Mouse (Mus musculus) G1E (cell line): ENCODE measurements around the gene Tpp1. TPM values are rescaled to one million over a fixed set of nuclear protein-coding genes. Genes with fewer than 3 reads are reported as not detected.

Source experiments
- ATAC-seq: 2 replicates; pipeline ENCODE4 v1.8.0; 2016; ENCODE audit warnings: mild to moderate bottlenecking; ENCODE audit not compliant: insufficient number of reproducible peaks, poor library complexity, low FRiP score, severe bottlenecking; ENCODE audit errors: extremely low read depth
- DNase-seq: peaks from one replicate; pipeline ENCODE4 v3.0.0; 2012; ENCODE audit warnings: low spot score
- H3K27me3 ChIP-seq: 2 replicates; pipeline ENCODE4 v1.6.1; 2012; ENCODE audit warnings: mild to moderate bottlenecking, low read length, inconsistent platforms; ENCODE audit not compliant: insufficient read depth
- H3K36me3 ChIP-seq: replicated peaks from 2 replicates; pipeline ENCODE3; 2012; ENCODE audit warnings: mild to moderate bottlenecking, inconsistent platforms
- H3K4me1 ChIP-seq: 2 replicates; pipeline ENCODE4 v1.6.1; 2012; ENCODE audit warnings: low read depth, low read length, inconsistent platforms, mixed read lengths; ENCODE audit not compliant: insufficient read depth
- H3K4me3 ChIP-seq: 2 replicates; pipeline ENCODE4 v1.5.1; 2012; ENCODE audit warnings: low read depth, mild to moderate bottlenecking, inconsistent platforms, low read length, moderate library complexity, mixed read lengths
- H3K9me3 ChIP-seq: replicated peaks from 2 replicates; pipeline ENCODE4 v1.6.1; 2012; ENCODE audit warnings: inconsistent platforms
- CTCF ChIP-seq: IDR thresholded peaks from 2 replicates; pipeline ENCODE4 v1.5.1; 2012; ENCODE audit warnings: low read depth, low read length, inconsistent platforms, mixed read lengths
- GATA1 ChIP-seq: IDR thresholded peaks from 2 replicates; pipeline ENCODE4 v1.6.1; 2012; ENCODE audit warnings: borderline replicate concordance, low read length, inconsistent platforms, mixed read lengths
- GATA2 ChIP-seq: IDR thresholded peaks from 2 replicates; pipeline ENCODE4 v1.6.1; 2012; ENCODE audit warnings: low read depth, low read length, inconsistent platforms, borderline replicate concordance
- POLR2AphosphoS5 ChIP-seq: IDR thresholded peaks from 2 replicates; pipeline ENCODE4 v1.6.1; 2012; ENCODE audit warnings: low read depth, low read length, inconsistent platforms; ENCODE audit not compliant: insufficient replicate concordance
- TAL1 ChIP-seq: conservative IDR thresholded peaks from 2 replicates; pipeline ENCODE4 v1.6.1; 2012; ENCODE audit warnings: low read depth, low read length, inconsistent platforms, mixed read lengths
- polyA plus RNA-seq: library from polyadenylated mRNA; stranded (reverse); fragments of >175 nt; gene quantifications from 2 replicates; pipeline ENCODE4 v1.2.3, GENCODE M21; 2012
- total RNA-seq, 2 experiments: library from RNA; stranded (forward) in 1 of 2; stranded (reverse) in 1 of 2; fragments of 200-1000 nt in 1 of 2; fragments of >200 nt in 1 of 2; fragmentation: Nextera tagmentation in 1 of 2; gene quantifications; 2 replicates each; pipeline ENCODE4 v1.2.3; 2014 to 2017

Gene Tpp1
- total and polyA plus RNA-seq, 3 experiments, result 48.8 to 157 (median 72.9) TPM

GRCm38 (mm10) chr7:105786506-105787284 lies 34.7 kb upstream of the Tpp1 start:
- ATAC-seq, result no peak
- Histone ChIP-seq H3K4me1 (no peaks in the 10 kb centered on the region), H3K27me3 (peaks cover 31% of the 10 kb centered on the region), H3K36me3 (no peaks in the 10 kb centered on the region), H3K9me3 (peaks cover 3% of the 10 kb centered on the region), H3K4me3 (no peak overlapping the region)
- no peak for TF ChIP-seq CTCF
- no peak for DNase-seq

- TF ChIP-seq CTCF (no peak), TAL1 (no peak), GATA2 (no peak), POLR2AphosphoS5 (no peak), GATA1 (no peak)
- Histone ChIP-seq H3K4me1 (no peaks in the 10 kb centered on the region), H3K36me3 (no peaks in the 10 kb centered on the region), H3K4me3 (no peak overlapping the region), H3K27me3 (peaks cover 28% of the 10 kb centered on the region), H3K9me3 (peaks cover 3% of the 10 kb centered on the region)
- no peak for ATAC-seq
- DNase-seq, result no peak
Observed at GRCm38 (mm10) chr7:105784556-105784955, 32.5 kb upstream of the Tpp1 start.

GRCm38 (mm10) chr7:105783861-105784260 lies 31.8 kb upstream of the Tpp1 start:
- peaks cover 30% of the 10 kb centered on the region for H3K27me3 ChIP-seq
- peaks cover under 1% of the 10 kb centered on the region; the same call in 1 of the 2 replicates for H3K4me1 ChIP-seq
- DNase-seq, result no peak
- H3K9me3 ChIP-seq, result peaks cover 3% of the 10 kb centered on the region
- TF ChIP-seq CTCF, result no peak
- TF ChIP-seq POLR2AphosphoS5, result no peak
- TF ChIP-seq GATA1, result no peak
- TF ChIP-seq GATA2, result no peak
- TF ChIP-seq TAL1, result no peak
- H3K4me3 ChIP-seq, result no peak overlapping the region
- no peaks in the 10 kb centered on the region for H3K36me3 ChIP-seq
- no peak for ATAC-seq

- ATAC-seq (peak; percentile 67), DNase-seq (peak; percentile 22)
- Histone ChIP-seq H3K9me3 (no peaks in the 10 kb centered on the region), H3K4me3 (no peak overlapping the region), H3K36me3 (no peaks in the 10 kb centered on the region), H3K27me3 (peaks cover 31% of the 10 kb centered on the region), H3K4me1 (peaks cover 13% of the 10 kb centered on the region)
- TF ChIP-seq GATA2 (no peak), GATA1 (no peak), TAL1 (no peak), POLR2AphosphoS5 (no peak), CTCF (no peak)
Observed at GRCm38 (mm10) chr7:105778553-105779265, 26.7 kb upstream of the Tpp1 start.

GRCm38 (mm10) chr7:105777797-105778552 lies 25.9 kb upstream of the Tpp1 start:
- H3K9me3 ChIP-seq, result no peaks in the 10 kb centered on the region
- H3K27me3 ChIP-seq, result peaks cover 28% of the 10 kb centered on the region
- no peak overlapping the region; the same call in 1 of the 2 replicates for H3K4me3 ChIP-seq
- no peak for TF ChIP-seq CTCF
- no peak for TF ChIP-seq GATA2
- no peak for TF ChIP-seq GATA1
- TF ChIP-seq TAL1, result no peak
- peaks cover 13% of the 10 kb centered on the region for H3K4me1 ChIP-seq
- ATAC-seq (peak; percentile 29; the same call in 1 of the 2 replicates), DNase-seq (no peak)
- H3K36me3 ChIP-seq, result no peaks in the 10 kb centered on the region

GRCm38 (mm10) chr7:105777316-105777715 lies 25.3 kb upstream of the Tpp1 start:
- ATAC-seq (no peak), DNase-seq (no peak)
- Histone ChIP-seq H3K4me3 (no peak overlapping the region), H3K36me3 (no peaks in the 10 kb centered on the region), H3K4me1 (peaks cover 13% of the 10 kb centered on the region), H3K9me3 (no peaks in the 10 kb centered on the region), H3K27me3 (peaks cover 30% of the 10 kb centered on the region)
- TF ChIP-seq TAL1, result no peak
- no peak for TF ChIP-seq CTCF
- no peak for TF ChIP-seq POLR2AphosphoS5
- no peak for TF ChIP-seq GATA1
- TF ChIP-seq GATA2, result no peak
